Mouse (Mus musculus): ENCODE measurements around the gene Cfap300. TPM values are rescaled to one million over a fixed set of nuclear protein-coding genes. Genes with fewer than 3 reads are reported as not detected.

Cfap300 gene
- total and polyA plus RNA-seq, 3 experiments, result not detected

GRCm38 (mm10) chr9:8035546-8035945, 7.1 kb downstream of the Cfap300 start:
- H3K4me3 ChIP-seq (ENCODE audit: control insufficient read depth in 1 of 2, insufficient read depth in 1 of 2, low read depth in 2 of 2, low read length in 2 of 2), result no peak overlapping the region
- H3K27me3 ChIP-seq (ENCODE audit: control insufficient read depth in 1 of 2, insufficient read depth in 2 of 2, low read length in 2 of 2), result no peaks in the 10 kb centered on the region; a peak in 1 of 4 replicates
- TF ChIP-seq POLR2AphosphoS5 (IDR thresholded peaks at IDR 0.05; ENCODE audit: borderline replicate concordance, low read depth, low read length), result no peak
- TF ChIP-seq POLR2AphosphoS2 (IDR thresholded peaks at IDR 0.05; ENCODE audit: low read length), result no peak
- no peak for TF ChIP-seq GATA1 (IDR thresholded peaks at IDR 0.05; ENCODE audit: low read depth, low read length)
- TF ChIP-seq TCF12 (IDR thresholded peaks at IDR 0.05; ENCODE audit: low read depth, low read length), result no peak
- TF ChIP-seq USF1 (IDR thresholded peaks at IDR 0.05; ENCODE audit: low read depth, low read length), result no peak
- no peak for TF ChIP-seq RCOR1 (IDR thresholded peaks at IDR 0.05; ENCODE audit: low read depth, low read length)
- no peak for TF ChIP-seq MEF2A (IDR thresholded peaks at IDR 0.05; ENCODE audit: extremely low read depth, insufficient replicate concordance, low read depth, low read length, poor library complexity, severe bottlenecking)
- TF ChIP-seq ETS1 (IDR thresholded peaks at IDR 0.05; ENCODE audit: low read depth, low read length), result no peak
- no peak for TF ChIP-seq CHD2 (IDR thresholded peaks at IDR 0.05; ENCODE audit: low read length)
- no peak for TF ChIP-seq MXI1 (IDR thresholded peaks at IDR 0.05; ENCODE audit: low read depth, low read length)
- TF ChIP-seq GABPA (IDR thresholded peaks at IDR 0.05; ENCODE audit: low read depth, low read length), result no peak
- DNase-seq (ENCODE audit: low read depth, low spot score), result no peak
- H3K4me1 ChIP-seq (ENCODE audit: control insufficient read depth in 1 of 2, insufficient read depth in 2 of 2, low read length in 2 of 2), result no peaks in the 10 kb centered on the region
- no peak overlapping the region for H3K27ac ChIP-seq (ENCODE audit: control insufficient read depth, low read depth, low read length)
- no peaks in the 10 kb centered on the region for H3K79me2 ChIP-seq (ENCODE audit: control insufficient read depth, insufficient read depth, low read length, poor library complexity)
- H3K9me3 ChIP-seq (replicated peaks; ENCODE audit: insufficient read depth, low read length), result no peaks in the 10 kb centered on the region
- no peak overlapping the region for H3K9ac ChIP-seq (ENCODE audit: control insufficient read depth, low read depth, low read length, poor library complexity, severe bottlenecking)
- H3K36me3 ChIP-seq (ENCODE audit: control insufficient read depth in 1 of 2, insufficient read depth in 2 of 2, low read length in 2 of 2), result no peaks in the 10 kb centered on the region

- Histone ChIP-seq H3K4me3 (ENCODE audit: control insufficient read depth in 1 of 2, insufficient read depth in 1 of 2, low read depth in 2 of 2, low read length in 2 of 2) (no peak overlapping the region), H3K79me2 (ENCODE audit: control insufficient read depth, insufficient read depth, low read length, poor library complexity) (no peaks in the 10 kb centered on the region), H3K36me3 (ENCODE audit: control insufficient read depth in 1 of 2, insufficient read depth in 2 of 2, low read length in 2 of 2) (no peaks in the 10 kb centered on the region), H3K9ac (ENCODE audit: control insufficient read depth, low read depth, low read length, poor library complexity, severe bottlenecking) (no peak overlapping the region), H3K27ac (ENCODE audit: control insufficient read depth, low read depth, low read length) (no peak overlapping the region), H3K4me1 (ENCODE audit: control insufficient read depth in 1 of 2, insufficient read depth in 2 of 2, low read length in 2 of 2) (no peaks in the 10 kb centered on the region), H3K27me3 (ENCODE audit: control insufficient read depth in 1 of 2, insufficient read depth in 2 of 2, low read length in 2 of 2) (no peaks in the 10 kb centered on the region; a peak in 1 of 4 replicates), H3K9me3 (replicated peaks; ENCODE audit: insufficient read depth, low read length) (no peaks in the 10 kb centered on the region)
- DNase-seq (ENCODE audit: low read depth, low spot score), result no peak
- no peak for TF ChIP-seq POLR2A (IDR thresholded peaks at IDR 0.05; ENCODE audit: control insufficient read depth in 1 of 2, insufficient read depth in 1 of 2, low read depth in 1 of 2, low read length in 2 of 2, poor library complexity in 1 of 2)
- no peak for TF ChIP-seq ZNF384 (IDR thresholded peaks at IDR 0.05; ENCODE audit: low read depth, low read length)
- TF ChIP-seq UBTF (IDR thresholded peaks at IDR 0.05; ENCODE audit: borderline replicate concordance, insufficient read depth, low read depth, low read length), result no peak
- TF ChIP-seq MEF2A (IDR thresholded peaks at IDR 0.05; ENCODE audit: extremely low read depth, insufficient replicate concordance, low read depth, low read length, poor library complexity, severe bottlenecking), result no peak
- TF ChIP-seq RAD21 (IDR thresholded peaks at IDR 0.05; ENCODE audit: low read depth, low read length), result no peak
- no peak for TF ChIP-seq MXI1 (IDR thresholded peaks at IDR 0.05; ENCODE audit: low read depth, low read length)
- no peak for TF ChIP-seq TCF12 (IDR thresholded peaks at IDR 0.05; ENCODE audit: low read depth, low read length)
- no peak for TF ChIP-seq NRF1 (IDR thresholded peaks at IDR 0.05; ENCODE audit: insufficient read depth, low read depth, low read length, poor library complexity, severe bottlenecking)
- no peak for TF ChIP-seq JUND (IDR thresholded peaks at IDR 0.05; ENCODE audit: low read depth, low read length)
- TF ChIP-seq SIN3A (IDR thresholded peaks at IDR 0.05; ENCODE audit: low read length), result no peak
- TF ChIP-seq MAZ (IDR thresholded peaks at IDR 0.05; ENCODE audit: low read depth, low read length), result no peak
- TF ChIP-seq MYC (IDR thresholded peaks at IDR 0.05; ENCODE audit: low read depth, low read length), result no peak
- TF ChIP-seq CHD1 (IDR thresholded peaks at IDR 0.05; ENCODE audit: low read depth, low read length), result no peak
- TF ChIP-seq E2F4 (IDR thresholded peaks at IDR 0.05; ENCODE audit: borderline replicate concordance, low read depth, low read length), result no peak
- TF ChIP-seq USF2 (IDR thresholded peaks at IDR 0.05; ENCODE audit: borderline replicate concordance in 1 of 2, insufficient read depth in 1 of 2, low read depth in 1 of 2, low read length in 2 of 2), result no peak
- TF ChIP-seq ELF1 (IDR thresholded peaks at IDR 0.05; ENCODE audit: low read depth, low read length), result no peak
- no peak for TF ChIP-seq GABPA (IDR thresholded peaks at IDR 0.05; ENCODE audit: low read depth, low read length)
Measured at GRCm38 (mm10) chr9:8035091-8035490, 7.5 kb downstream of the Cfap300 start.
